Mouse (Mus musculus) midbrain, embryonic 12.5 days (tissue): ENCODE measurements around the gene Alkbh1. TPM values are rescaled to one million over a fixed set of nuclear protein-coding genes. Genes with fewer than 3 reads are reported as not detected.

Experiments
- ATAC-seq: fragments of 200-750 bp; cut with Nextera tagmentation; 2 replicates; pipeline ENCODE4 v1.8.0; 2017; ENCODE audit warnings: low read depth, moderate TSS enrichment, moderate library complexity; ENCODE audit not compliant: low FRiP score
- H3K27ac ChIP-seq: fragments of 300-500 bp; sonication (generic); replicated peaks from 2 replicates; pipeline ENCODE4 v1.5.1; 2016; ENCODE audit warnings: mild to moderate bottlenecking
- H3K27me3 ChIP-seq: fragments of 300-500 bp; sonication (generic); 2 replicates; pipeline ENCODE4 v1.6.1; 2016; ENCODE audit warnings: mild to moderate bottlenecking
- H3K36me3 ChIP-seq: fragments of 300-500 bp; sonication (generic); 2 replicates; pipeline ENCODE4 v1.6.1; 2016
- H3K4me1 ChIP-seq: fragments of 300-500 bp; sonication (generic); 2 replicates; pipeline ENCODE4 v1.6.1; 2016
- H3K4me2 ChIP-seq: fragments of 300-500 bp; sonication (generic); replicated peaks from 2 replicates; pipeline ENCODE4 v1.6.1; 2016; ENCODE audit warnings: mild to moderate bottlenecking, moderate library complexity
- H3K4me3 ChIP-seq: fragments of 300-500 bp; sonication (generic); 2 replicates; pipeline ENCODE4 v1.5.1; 2016; ENCODE audit warnings: mild to moderate bottlenecking
- H3K9ac ChIP-seq: fragments of 300-500 bp; sonication (generic); replicated peaks from 2 replicates; pipeline ENCODE4 v1.6.1; 2016; ENCODE audit warnings: mild to moderate bottlenecking, moderate library complexity
- H3K9me3 ChIP-seq: fragments of 300-500 bp; sonication (generic); 2 replicates; pipeline ENCODE4 v1.6.1; 2016; ENCODE audit warnings: mild to moderate bottlenecking
- WGBS: fragments of 180-500 bp; shearing (Covaris S2); methylation state at CpG from one replicate; pipeline ENCODE4 v1.1.7; 2016; 5-methylcytosine and 5-hydroxymethylcytosine counted together
- polyA plus RNA-seq: library from polyadenylated mRNA; unstranded; fragments of >200 nt; fragmentation: Nextera tagmentation; extraction: Ambion mirVana; gene quantifications from 2 replicates; pipeline ENCODE4 v1.2.1, GENCODE M21; 2016

Alkbh1 gene
- polyA plus RNA-seq, 1 experiment from 2014 or later, result 55.2 TPM

- WGBS, result 86% methylated on average over 4 of the region's 4 CpGs
These were observed 50.2 kb downstream of the Alkbh1 start for GRCm38 (mm10) chr12:87393447-87394145.

GRCm38 (mm10) chr12:87391355-87391754 is 52.5 kb downstream of the Alkbh1 start:
- Histone ChIP-seq H3K27ac (no peak overlapping the region), H3K27me3 (no peaks in the 10 kb centered on the region), H3K4me3 (no peak overlapping the region), H3K9ac (no peak overlapping the region), H3K4me1 (peaks cover 13% of the 10 kb centered on the region), H3K36me3 (no peaks in the 10 kb centered on the region), H3K9me3 (no peaks in the 10 kb centered on the region), H3K4me2 (no peak overlapping the region)
- no peak for ATAC-seq

More at GRCm38 (mm10) chr12:87393447-87394145, 50.2 kb downstream of the Alkbh1 start:
- Histone ChIP-seq H3K9me3 (no peaks in the 10 kb centered on the region), H3K27ac (no peak overlapping the region), H3K27me3 (no peaks in the 10 kb centered on the region), H3K4me2 (no peak overlapping the region), H3K9ac (no peak overlapping the region), H3K4me1 (no peaks in the 10 kb centered on the region), H3K36me3 (no peaks in the 10 kb centered on the region), H3K4me3 (no peak overlapping the region)
- no peak for ATAC-seq

GRCm38 (mm10) chr12:87389231-87389630 is 54.6 kb downstream of the Alkbh1 start:
- WGBS, result 69% methylated on average over 3 of the region's 3 CpGs
- Histone ChIP-seq H3K36me3 (no peaks in the 10 kb centered on the region), H3K9me3 (no peaks in the 10 kb centered on the region), H3K4me3 (no peak overlapping the region), H3K27ac (no peak overlapping the region), H3K27me3 (no peaks in the 10 kb centered on the region), H3K9ac (no peak overlapping the region), H3K4me1 (peaks cover 18% of the 10 kb centered on the region), H3K4me2 (peak overlapping the region; percentile 51; the same call in 1 of the 2 replicates)
- ATAC-seq, result no peak

GRCm38 (mm10) chr12:87388122-87388774 is 55.6 kb downstream of the Alkbh1 start, which contains the start of gene Sptlc2:
Sptlc2 (minus strand) TSS chr12:87388355.
- H3K4me1 ChIP-seq, result peaks cover 18% of the 10 kb centered on the region
- peak within 1 kb of the TSS; percentile 95 for H3K4me3 ChIP-seq
- WGBS, result 0% methylated on average over 45 of the region's 45 CpGs
- peak within 1 kb of the TSS; percentile 99 for H3K4me2 ChIP-seq
- peak within 1 kb of the TSS; percentile 58 for H3K27ac ChIP-seq
- H3K27me3 ChIP-seq, result no peaks in the 10 kb centered on the region
- no peaks in the 10 kb centered on the region for H3K36me3 ChIP-seq
- H3K9ac ChIP-seq, result peak within 1 kb of the TSS; percentile 91
- peak; percentile 99 for ATAC-seq
- no peaks in the 10 kb centered on the region for H3K9me3 ChIP-seq

GRCm38 (mm10) chr12:87387171-87388121 is 56.4 kb downstream of the Alkbh1 start:
- ATAC-seq, result no peak; the same call in none of the 2 replicates
- peaks cover 18% of the 10 kb centered on the region for H3K4me1 ChIP-seq
- peak overlapping the region; percentile 95 for H3K4me3 ChIP-seq
- H3K9ac ChIP-seq, result peak overlapping the region; percentile 91
- no peaks in the 10 kb centered on the region for H3K9me3 ChIP-seq
- H3K4me2 ChIP-seq, result peak overlapping the region; percentile 99
- H3K36me3 ChIP-seq, result no peaks in the 10 kb centered on the region
- 2% methylated on average over 63 of the region's 65 CpGs for WGBS
- no peaks in the 10 kb centered on the region for H3K27me3 ChIP-seq
- H3K27ac ChIP-seq, result peak overlapping the region; percentile 58

- no peaks in the 10 kb centered on the region for H3K27me3 ChIP-seq
- H3K27ac ChIP-seq, result no peak overlapping the region
- no peak overlapping the region for H3K9ac ChIP-seq
- no peak for ATAC-seq
- peaks cover 18% of the 10 kb centered on the region for H3K4me1 ChIP-seq
- no peaks in the 10 kb centered on the region for H3K36me3 ChIP-seq
- no peaks in the 10 kb centered on the region for H3K9me3 ChIP-seq
- no peak overlapping the region for H3K4me3 ChIP-seq
- H3K4me2 ChIP-seq, result no peak overlapping the region
- 90% methylated on average over 3 of the region's 3 CpGs for WGBS
These were observed 58.8 kb downstream of the Alkbh1 start for GRCm38 (mm10) chr12:87385051-87385450.

GRCm38 (mm10) chr12:87381380-87381682 is 62.5 kb downstream of the Alkbh1 start:
- peaks cover 6% of the 10 kb centered on the region for H3K4me1 ChIP-seq
- no peak overlapping the region for H3K4me2 ChIP-seq
- no peaks in the 10 kb centered on the region for H3K36me3 ChIP-seq
- 76% methylated on average over 2 of the region's 2 CpGs for WGBS
- no peak overlapping the region for H3K27ac ChIP-seq
- H3K9ac ChIP-seq, result no peak overlapping the region
- no peak for ATAC-seq
- no peaks in the 10 kb centered on the region for H3K27me3 ChIP-seq
- no peaks in the 10 kb centered on the region for H3K9me3 ChIP-seq
- H3K4me3 ChIP-seq, result no peak overlapping the region

GRCm38 (mm10) chr12:87380586-87381379 is 63.0 kb downstream of the Alkbh1 start:
- ATAC-seq, result no peak
- Histone ChIP-seq H3K27ac (no peak overlapping the region), H3K9me3 (no peaks in the 10 kb centered on the region), H3K36me3 (no peaks in the 10 kb centered on the region), H3K4me2 (no peak overlapping the region), H3K4me3 (no peak overlapping the region), H3K27me3 (no peaks in the 10 kb centered on the region), H3K4me1 (0 out of 2 replicates have a peak, but pooled peaks cover under 1% of the 10 kb centered on the region), H3K9ac (no peak overlapping the region)
- WGBS, result 94% methylated on average over 10 of the region's 10 CpGs

GRCm38 (mm10) chr12:87379496-87379895 is 64.3 kb downstream of the Alkbh1 start:
- no peaks in the 10 kb centered on the region for H3K27me3 ChIP-seq
- H3K4me1 ChIP-seq, result no peaks in the 10 kb centered on the region
- WGBS, result 85% methylated on average over 2 of the region's 2 CpGs
- H3K4me3 ChIP-seq, result no peak overlapping the region
- no peak for ATAC-seq
- H3K27ac ChIP-seq, result no peak overlapping the region
- H3K9ac ChIP-seq, result no peak overlapping the region
- no peak overlapping the region for H3K4me2 ChIP-seq
- no peaks in the 10 kb centered on the region for H3K36me3 ChIP-seq
- H3K9me3 ChIP-seq, result no peaks in the 10 kb centered on the region
